Mouse (Mus musculus) lung, adult 2 months (tissue): ENCODE measurements around the gene Clint1. TPM values are rescaled to one million over a fixed set of nuclear protein-coding genes. Genes with fewer than 3 reads are reported as not detected.

Experiments used
- DNase-seq: peaks from one replicate; pipeline ENCODE4 v3.0.0; 2022
- H3K4me1 ChIP-seq: fragments of 200-500 bp; 2 replicates; pipeline ENCODE4 v1.6.1; 2011; ENCODE audit warnings: low read length; ENCODE audit not compliant: control insufficient read depth, insufficient read depth
- H3K4me3 ChIP-seq: fragments of 200-500 bp; replicated peaks from 2 replicates; pipeline ENCODE3; 2011; ENCODE audit warnings: low read depth, mild to moderate bottlenecking, control low read depth, low read length; ENCODE audit errors: extremely low read depth
- CTCF ChIP-seq: fragments of 200-500 bp; IDR thresholded peaks from 2 replicates; pipeline ENCODE4 v1.5.1; 2011; ENCODE audit warnings: mild to moderate bottlenecking, low read length, control low read depth; ENCODE audit not compliant: insufficient read depth
- POLR2A ChIP-seq: fragments of 200-500 bp; IDR thresholded peaks from 2 replicates; pipeline ENCODE4 v1.6.1; 2011; ENCODE audit warnings: low read depth, mild to moderate bottlenecking, control low read depth, low read length, borderline replicate concordance; ENCODE audit errors: extremely low read depth
- WGBS: fragments of 180-500 bp; shearing (Covaris S2); methylation state at CpG from one replicate; pipeline ENCODE4 v1.1.7; 2018; 5-methylcytosine and 5-hydroxymethylcytosine counted together
- polyA plus RNA-seq: library from polyadenylated mRNA; depleted of rRNA; stranded (reverse); fragments of >200 nt; gene quantifications from 2 replicates; pipeline ENCODE4 v1.2.3, GENCODE M21; 2012; rRNA removed

The Clint1 gene
- 37.1 and 51.8 TPM in 2 replicates for polyA plus RNA-seq

DNA sequence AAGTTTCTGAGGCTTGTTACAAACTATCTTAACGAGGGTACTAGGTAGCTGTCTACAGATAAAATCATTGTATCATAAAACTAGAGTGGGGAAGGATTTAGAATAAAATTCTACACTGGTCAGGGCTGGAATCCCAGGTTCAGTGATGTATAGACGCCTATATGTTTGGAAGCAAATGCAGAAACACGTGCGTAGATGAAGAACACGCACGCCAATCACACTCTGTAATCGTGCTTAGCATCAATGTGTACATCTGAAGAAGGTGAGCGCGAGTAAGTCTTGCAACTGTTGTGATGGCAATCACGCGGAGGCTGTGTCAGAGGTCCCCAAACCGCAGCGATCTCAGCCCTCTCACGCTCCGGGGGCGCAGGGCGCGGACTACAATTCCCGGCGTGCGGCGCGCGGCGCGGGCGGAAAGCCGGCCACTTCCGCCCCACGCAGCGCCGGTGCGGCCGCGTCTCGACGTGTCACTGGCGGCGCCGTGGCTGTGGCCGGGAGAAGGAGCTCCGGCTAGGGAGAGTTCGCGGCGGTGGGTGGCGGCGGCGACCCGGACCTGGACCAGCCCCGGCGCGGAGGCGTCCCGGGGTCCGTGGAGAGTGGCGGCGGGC, at the start of gene Clint1:
Clint1 (plus strand) TSS at position 536 of the 608 bp plus-strand sequence.
- DNase-seq: peak; percentile 80
- WGBS: under 1% methylated on average over 56 of the region's 57 CpGs
- TF ChIP-seq POLR2A (no peak; the same call in 1 of the 2 replicates), CTCF (no peak)
- Histone ChIP-seq H3K4me1 (peaks cover 20% of the 10 kb centered on the region), H3K4me3 (peak within 1 kb of the TSS; percentile 90)

DNA sequence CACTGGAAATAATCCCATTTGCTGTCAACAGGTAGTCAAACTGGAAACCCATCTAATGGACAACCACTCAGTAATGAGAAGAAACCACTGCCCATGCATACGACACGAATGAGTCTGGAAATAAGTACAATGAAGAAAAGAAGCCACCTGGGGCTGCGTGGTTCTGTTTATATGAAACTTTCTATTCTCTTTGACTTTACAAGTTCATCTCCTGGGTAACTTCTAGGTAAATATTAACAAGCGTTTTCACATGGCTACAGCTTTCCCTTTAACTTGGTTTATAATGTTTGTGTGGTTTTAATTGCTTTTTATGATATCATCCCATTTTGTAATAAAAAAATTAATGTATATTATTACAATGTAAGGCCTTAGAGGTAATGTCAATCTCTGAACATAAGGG, 47.8 kb upstream of the Clint1 start:
- Histone ChIP-seq H3K4me1 (no peaks in the 10 kb centered on the region; the same call in 1 of the 2 replicates), H3K4me3 (no peak overlapping the region)
- DNase-seq: no peak
- TF ChIP-seq CTCF (no peak), POLR2A (no peak)
- WGBS: 81% methylated on average over 4 of the region's 4 CpGs

DNA sequence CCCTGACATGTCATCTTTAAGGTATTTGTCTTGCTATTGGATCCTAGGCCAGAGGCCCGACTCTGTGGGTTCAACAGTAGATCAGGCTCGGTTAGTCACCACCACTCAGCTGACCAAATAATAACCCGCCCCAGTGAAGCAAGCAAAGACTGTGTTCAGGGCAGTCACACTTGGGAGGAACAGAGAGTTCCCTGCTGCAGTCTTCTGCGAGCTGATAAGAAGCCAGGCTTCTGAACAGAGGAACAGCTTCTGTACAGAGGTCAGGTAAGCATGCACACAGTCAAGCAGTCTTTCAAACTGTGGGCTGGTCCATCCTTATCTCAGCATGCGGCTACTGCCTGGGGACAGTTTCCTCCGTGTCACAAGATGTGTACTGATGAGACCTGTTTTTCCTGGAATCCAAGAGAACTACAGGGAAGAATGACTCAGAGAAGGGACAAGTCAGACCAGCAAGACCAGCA, 46.5 kb upstream of the Clint1 start:
- no peak for DNase-seq
- H3K4me1 ChIP-seq: no peaks in the 10 kb centered on the region
- 43% methylated on average over 6 of the region's 6 CpGs for WGBS
- H3K4me3 ChIP-seq: no peak overlapping the region
- TF ChIP-seq CTCF (no peak), POLR2A (no peak)

DNA sequence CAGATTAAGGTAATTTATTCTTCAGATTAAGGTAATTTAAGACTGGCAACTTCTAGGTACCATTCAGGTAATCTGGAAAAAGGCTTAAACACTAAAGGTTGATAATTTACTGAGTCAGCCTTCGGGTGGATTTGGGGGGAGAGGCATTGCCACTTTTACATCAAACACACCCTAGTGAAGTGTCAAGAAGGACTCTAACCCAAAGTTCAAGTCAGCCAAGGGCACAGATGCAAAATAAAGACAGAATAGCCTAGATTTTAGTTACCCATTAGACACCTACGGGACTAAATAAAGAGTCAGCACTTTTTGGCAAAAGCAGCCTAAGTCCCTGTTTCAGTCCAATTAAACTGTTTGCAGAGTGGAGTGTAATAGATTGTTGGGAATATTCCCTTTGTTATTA, 46.0 kb upstream of the Clint1 start:
- no peak for DNase-seq
- TF ChIP-seq CTCF (no peak), POLR2A (no peak)

GRCm38 (mm10) chr11:45806264-45806663, 45.6 kb upstream of the Clint1 start:
- TF ChIP-seq CTCF (no peak), POLR2A (no peak)
- Histone ChIP-seq H3K4me1 (no peaks in the 10 kb centered on the region), H3K4me3 (no peak overlapping the region)
- DNase-seq: no peak
- WGBS: 87% methylated on average over 2 of the region's 2 CpGs

More for the DNA sequence above, 46.0 kb upstream of the Clint1 start:
- no peak overlapping the region for H3K4me3 ChIP-seq
- 56% methylated on average over 2 of the region's 2 CpGs for WGBS
- no peaks in the 10 kb centered on the region for H3K4me1 ChIP-seq

DNA sequence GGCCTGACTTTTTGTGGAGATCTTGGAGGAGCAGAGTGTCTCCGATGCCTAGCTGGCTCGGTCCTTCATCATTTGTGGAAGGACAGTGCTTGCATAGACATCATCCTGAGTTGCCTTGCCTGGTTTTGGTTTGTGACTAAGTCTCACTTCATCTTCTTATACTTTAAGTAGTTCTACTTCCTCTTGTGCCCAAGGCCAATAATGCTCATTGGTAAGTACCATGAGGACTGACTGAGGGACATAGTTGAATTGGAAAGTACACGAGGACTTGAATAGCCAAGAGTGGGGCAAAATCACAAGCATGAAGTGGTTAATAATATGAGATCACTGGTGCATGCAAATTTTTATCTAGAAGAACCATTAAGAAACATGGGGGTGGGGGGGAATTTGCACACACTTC, 45.0 kb upstream of the Clint1 start:
- Histone ChIP-seq H3K4me3 (no peak overlapping the region), H3K4me1 (no peaks in the 10 kb centered on the region)
- 83% methylated on average over 3 of the region's 3 CpGs for WGBS
- DNase-seq: no peak
- TF ChIP-seq POLR2A (no peak), CTCF (no peak)

DNA sequence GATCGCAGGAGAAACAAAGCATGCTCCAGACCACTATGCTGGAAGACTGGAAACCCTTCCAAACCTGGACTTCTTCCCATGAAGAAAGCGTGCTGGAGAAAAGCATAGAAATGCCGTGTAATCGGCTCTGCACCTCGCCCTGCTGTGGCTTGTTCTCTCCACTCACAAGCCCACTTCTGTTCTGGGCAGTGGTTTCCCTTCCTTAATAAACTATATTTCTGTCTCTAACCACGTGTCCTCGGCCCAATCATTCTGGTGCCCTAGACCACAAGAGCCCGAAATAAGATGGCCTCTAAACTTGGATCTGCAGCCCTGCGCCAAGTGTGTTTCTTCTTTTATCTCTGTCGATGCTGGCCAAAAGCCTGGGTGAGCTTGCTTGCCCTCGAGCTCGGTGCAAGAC, 44.0 kb upstream of the Clint1 start:
- WGBS: 66% methylated on average over 12 of the region's 12 CpGs
- no peaks in the 10 kb centered on the region for H3K4me1 ChIP-seq
- H3K4me3 ChIP-seq: no peak overlapping the region
- no peak for DNase-seq
- TF ChIP-seq POLR2A (no peak), CTCF (no peak)

- H3K4me1 ChIP-seq: no peaks in the 10 kb centered on the region
- no peak for DNase-seq
- H3K4me3 ChIP-seq: no peak overlapping the region
- TF ChIP-seq CTCF: no peak
- no peak for TF ChIP-seq POLR2A
- WGBS: 56% methylated on average over 5 of the region's 5 CpGs
These were observed 42.4 kb upstream of the Clint1 start for GRCm38 (mm10) chr11:45809424-45809823.

- 79% methylated on average over 6 of the region's 6 CpGs for WGBS
- no peak overlapping the region for H3K4me3 ChIP-seq
- DNase-seq: no peak
- H3K4me1 ChIP-seq: no peaks in the 10 kb centered on the region
- TF ChIP-seq CTCF: no peak
- no peak for TF ChIP-seq POLR2A
These were observed 41.8 kb upstream of the Clint1 start for GRCm38 (mm10) chr11:45810056-45810455.

- DNase-seq: no peak
- H3K4me3 ChIP-seq: no peak overlapping the region
- no peaks in the 10 kb centered on the region for H3K4me1 ChIP-seq
- 76% methylated on average over 8 of the region's 8 CpGs for WGBS
- no peak for TF ChIP-seq CTCF
- no peak for TF ChIP-seq POLR2A
These were observed 41.0 kb upstream of the Clint1 start for GRCm38 (mm10) chr11:45810805-45811204.
